8 mouse cellular contexts compared by ENCODE assay signal in the genomic region with DNA sequence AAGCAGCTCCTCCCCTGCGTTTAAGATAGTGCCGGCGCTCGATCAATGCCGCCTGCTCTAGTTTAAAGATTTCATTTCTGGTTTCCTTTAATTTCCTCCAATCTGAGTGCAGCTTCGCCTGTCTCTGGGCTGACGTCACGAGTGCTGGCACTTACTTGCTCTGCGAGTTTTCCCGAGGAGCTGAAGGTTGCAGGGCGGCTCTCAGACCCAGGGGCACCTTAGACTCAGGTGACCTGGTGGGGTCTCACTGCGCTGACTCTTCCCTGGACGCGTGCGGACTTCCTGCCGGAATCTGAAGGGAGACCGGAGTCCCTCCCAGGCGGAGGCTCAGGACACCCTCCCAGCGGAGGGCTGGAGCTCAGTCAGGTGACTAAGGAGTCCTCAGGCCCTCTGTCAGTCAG. TPM values are rescaled to one million over a fixed set of nuclear protein-coding genes. Genes with fewer than 3 reads are reported as not detected.
DNase-seq lines count a peak whose midpoint lies in the region; ATAC-seq lines count a peak whose summit lies in the region.

No protein-coding gene starts in this region.

- peak; percentile 87 for DNase-seq in ZHBTc4 (ENCODE audit: low read depth, low spot score)
- DNase-seq in gastrocnemius, adult 8-10 months (ENCODE audit: low spot score in 2 of 2): peak; percentile 23
- peak; percentile 87 for DNase-seq in induced T-regulatory cell, adult 2 months (ENCODE audit: low read depth)
- peak; percentile 45 to 68 for DNase-seq in left cerebral cortex, postnatal 14 days (ENCODE audit: low spot score in 2 of 2)
- DNase-seq in right cerebral cortex, postnatal 25 days: peak; percentile 76
- DNase-seq in urinary bladder, postnatal 4 days (ENCODE audit: low spot score in 2 of 2): peak; percentile 52 to 61

- intact Hi-C loops in left cerebral cortex, postnatal 14 days (cut with DNase I): no loop called here

- ATAC-seq in common myeloid progenitor, adult 5-6 weeks (replicated peaks; ENCODE audit: low read depth, poor library complexity, severe bottlenecking): peak; percentile 87
- ATAC-seq in megakaryocyte-erythroid progenitor cell, adult 5-6 weeks (replicated peaks; ENCODE audit: low FRiP score, low TSS enrichment, poor library complexity, severe bottlenecking): peak; percentile 93

RNA-seq across cellular contexts. Expression of a gene that starts 10.0 kb away (rescaled TPM):
- total RNA-seq in common myeloid progenitor, adult 5-6 weeks (2017): 1.1 and 7.4 TPM in 2 replicates
- total RNA-seq in gastrocnemius, adult 8-10 months (2022): 1 to 10 TPM in 3 of 4 experiments, under 1 TPM in 1; 0.97 to 1.8 (median 1.4) TPM
- total RNA-seq in left cerebral cortex, postnatal 14 days (2021): 10 to 100 TPM in 1 of 2 experiments, 1 to 10 TPM in 1; 8.9 to 11.8 TPM
- total RNA-seq in megakaryocyte-erythroid progenitor cell, adult 5-6 weeks (2014; fragmentation: Nextera tagmentation): not detected in 2 replicates
- 0.30 TPM in 1 of 2 replicates, not detected in the other for total RNA-seq in megakaryocyte-erythroid progenitor cell, adult 5-6 weeks (2017)

RNA-seq across cellular contexts. Expression of a gene that starts 41.7 kb away (rescaled TPM):
- total RNA-seq in common myeloid progenitor, adult 5-6 weeks (2017): 0.55 TPM in 1 of 2 replicates, not detected in the other
- 1 to 10 TPM; 3.9 to 8.0 (median 6.7) TPM for total RNA-seq in gastrocnemius, adult 8-10 months (2022)
- total RNA-seq in left cerebral cortex, postnatal 14 days (2021): 10 to 100 TPM; 13.8 to 16.4 TPM
- not detected in 2 replicates for total RNA-seq in megakaryocyte-erythroid progenitor cell, adult 5-6 weeks (2014; fragmentation: Nextera tagmentation)
- total RNA-seq in megakaryocyte-erythroid progenitor cell, adult 5-6 weeks (2017): 0.23 TPM in 1 of 2 replicates, not detected in the other

Comparison
In these comparisons a context has a peak if more than half of its experiments do, and no peak if none do; other contexts are left out.
1. Peak in every context shown above with its lines: DNase-seq and ATAC-seq.
2. DNase-seq: peak in every context shown above with its lines; median percentile 87 in ZHBTc4; 87 in induced T-regulatory cell, adult 2 months; 76 in right cerebral cortex, postnatal 25 days; 56 in left cerebral cortex, postnatal 14 days; 56 in urinary bladder, postnatal 4 days; 23 in gastrocnemius, adult 8-10 months.